Mouse (Mus musculus) midbrain, embryonic 12.5 days (tissue): ENCODE measurements at regions not wholly inside any gene's neighbourhood (a gene's known extent, or its start where the extent isn't known, plus 50 kb on each side); places are given as distances from the start of the nearest gene placed in this dataset.
A peak's percentile ranks its signal among the peaks of the same experiment; 100 is the strongest.

Experiments
- ATAC-seq: fragments of 200-750 bp; cut with Nextera tagmentation; 2 replicates; pipeline ENCODE4 v1.8.0; 2017; ENCODE audit warnings: low read depth, moderate TSS enrichment, moderate library complexity; ENCODE audit not compliant: low FRiP score
- H3K27ac ChIP-seq: fragments of 300-500 bp; sonication (generic); replicated peaks from 2 replicates; pipeline ENCODE4 v1.5.1; 2016; ENCODE audit warnings: mild to moderate bottlenecking
- H3K27me3 ChIP-seq: fragments of 300-500 bp; sonication (generic); 2 replicates; pipeline ENCODE4 v1.6.1; 2016; ENCODE audit warnings: mild to moderate bottlenecking
- H3K36me3 ChIP-seq: fragments of 300-500 bp; sonication (generic); 2 replicates; pipeline ENCODE4 v1.6.1; 2016
- H3K4me1 ChIP-seq: fragments of 300-500 bp; sonication (generic); 2 replicates; pipeline ENCODE4 v1.6.1; 2016
- H3K4me2 ChIP-seq: fragments of 300-500 bp; sonication (generic); replicated peaks from 2 replicates; pipeline ENCODE4 v1.6.1; 2016; ENCODE audit warnings: mild to moderate bottlenecking, moderate library complexity
- H3K4me3 ChIP-seq: fragments of 300-500 bp; sonication (generic); 2 replicates; pipeline ENCODE4 v1.5.1; 2016; ENCODE audit warnings: mild to moderate bottlenecking
- H3K9ac ChIP-seq: fragments of 300-500 bp; sonication (generic); replicated peaks from 2 replicates; pipeline ENCODE4 v1.6.1; 2016; ENCODE audit warnings: mild to moderate bottlenecking, moderate library complexity
- H3K9me3 ChIP-seq: fragments of 300-500 bp; sonication (generic); 2 replicates; pipeline ENCODE4 v1.6.1; 2016; ENCODE audit warnings: mild to moderate bottlenecking
- WGBS: fragments of 180-500 bp; shearing (Covaris S2); methylation state at CpG from one replicate; pipeline ENCODE4 v1.1.7; 2016; 5-methylcytosine and 5-hydroxymethylcytosine counted together

DNA sequence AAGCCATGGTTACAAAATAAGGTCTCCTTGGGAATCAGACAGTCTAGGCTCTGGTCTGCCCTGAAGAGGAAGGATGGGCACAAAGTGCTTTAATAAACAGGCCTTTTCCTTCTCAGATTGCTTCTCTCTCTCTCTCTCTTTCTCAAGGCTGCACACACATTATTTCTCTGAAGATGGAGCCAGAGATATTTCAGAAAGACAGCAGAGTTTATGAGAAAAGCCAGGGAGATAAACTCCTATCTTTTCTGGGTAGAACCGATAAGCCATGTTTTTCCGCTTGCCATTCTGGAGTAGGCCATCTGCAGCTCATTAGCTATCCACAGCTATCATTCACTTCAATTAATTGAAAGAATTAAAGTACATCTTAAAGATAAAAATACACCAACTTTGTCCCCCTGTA, 373.2 kb upstream of the Cobl start:
- Histone ChIP-seq H3K4me2 (no peak overlapping the region), H3K9me3 (no peaks in the 10 kb centered on the region), H3K4me1 (no peaks in the 10 kb centered on the region), H3K9ac (no peak overlapping the region), H3K36me3 (no peaks in the 10 kb centered on the region), H3K27ac (no peak overlapping the region), H3K27me3 (no peaks in the 10 kb centered on the region), H3K4me3 (no peak overlapping the region)
- 85% methylated on average over 2 of the region's 2 CpGs for whole genome bisulfite sequencing
- no peak for ATAC-seq

DNA sequence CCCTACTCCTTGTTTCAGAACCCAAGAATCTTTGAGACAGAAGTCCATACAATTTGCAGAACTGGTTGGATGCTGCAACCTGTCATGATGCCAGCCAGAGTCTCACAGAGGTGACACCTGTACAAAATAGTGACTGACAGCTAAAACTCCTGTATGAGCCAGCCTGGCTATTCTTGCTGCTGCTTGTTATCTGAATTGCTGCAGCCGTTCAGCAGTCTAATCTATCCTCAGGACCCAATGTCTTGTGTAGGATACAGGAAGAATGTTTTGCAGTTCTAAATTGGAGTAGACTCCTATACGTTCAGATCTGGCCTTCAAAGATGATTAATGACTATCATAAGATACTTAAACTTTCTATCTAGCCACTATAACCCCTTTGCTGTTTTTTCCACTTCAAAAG, 372.6 kb upstream of the Cobl start:
- Histone ChIP-seq H3K36me3 (no peaks in the 10 kb centered on the region), H3K4me1 (no peaks in the 10 kb centered on the region), H3K4me3 (no peak overlapping the region), H3K4me2 (no peak overlapping the region), H3K9me3 (no peaks in the 10 kb centered on the region), H3K27ac (no peak overlapping the region), H3K27me3 (no peaks in the 10 kb centered on the region), H3K9ac (no peak overlapping the region)
- ATAC-seq, result no peak
- 76% methylated on average over 2 of the region's 2 CpGs for WGBS

DNA sequence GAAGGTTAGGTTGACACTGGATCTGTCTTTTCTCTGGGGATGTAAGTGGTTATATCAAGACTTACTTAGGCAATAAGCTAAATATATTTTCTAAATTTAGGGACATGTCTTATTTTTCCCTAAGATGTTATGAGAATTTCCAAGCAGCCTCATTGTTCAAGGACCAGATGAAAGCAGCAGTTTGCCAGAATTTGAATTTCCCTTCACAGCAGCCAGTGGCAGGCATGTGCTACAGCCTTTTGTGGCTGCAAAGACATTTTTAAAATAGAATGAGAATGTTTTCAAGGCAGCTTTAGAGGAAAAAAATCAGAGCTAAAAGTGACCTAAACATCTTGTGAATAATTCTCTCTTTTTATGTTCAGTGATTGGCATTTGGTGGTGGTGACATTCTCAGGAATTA, 371.6 kb upstream of the Cobl start:
- Histone ChIP-seq H3K4me2 (no peak overlapping the region), H3K9ac (no peak overlapping the region), H3K27me3 (no peaks in the 10 kb centered on the region), H3K36me3 (no peaks in the 10 kb centered on the region), H3K4me1 (no peaks in the 10 kb centered on the region), H3K4me3 (no peak overlapping the region), H3K27ac (no peak overlapping the region), H3K9me3 (no peaks in the 10 kb centered on the region)
- ATAC-seq, result no peak

DNA sequence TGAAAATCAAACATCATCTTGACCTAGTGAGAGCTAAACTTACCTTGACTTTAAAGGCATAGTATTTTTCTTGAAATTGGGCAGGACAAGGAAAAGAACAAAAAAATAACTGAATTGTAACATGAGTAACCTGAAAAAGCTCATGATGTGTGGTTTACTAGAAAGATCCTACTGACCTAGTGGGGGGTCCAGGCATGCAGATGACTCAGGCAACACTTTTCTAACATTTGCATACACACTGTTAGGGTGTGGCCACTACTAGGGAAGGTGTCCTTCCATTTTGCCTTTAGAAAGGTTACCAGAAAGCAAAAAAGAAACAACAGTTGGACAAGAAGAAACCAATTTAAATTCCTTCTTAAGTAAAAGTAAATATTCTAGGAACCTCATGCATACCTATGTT, 347.3 kb upstream of the Cobl start:
- ATAC-seq, result no peak
- Histone ChIP-seq H3K36me3 (no peaks in the 10 kb centered on the region), H3K9me3 (no peaks in the 10 kb centered on the region), H3K9ac (no peak overlapping the region), H3K27me3 (no peaks in the 10 kb centered on the region), H3K4me2 (no peak overlapping the region), H3K27ac (no peak overlapping the region), H3K4me3 (no peak overlapping the region), H3K4me1 (0 out of 2 replicates have a peak, but pooled peaks cover 4% of the 10 kb centered on the region)

DNA sequence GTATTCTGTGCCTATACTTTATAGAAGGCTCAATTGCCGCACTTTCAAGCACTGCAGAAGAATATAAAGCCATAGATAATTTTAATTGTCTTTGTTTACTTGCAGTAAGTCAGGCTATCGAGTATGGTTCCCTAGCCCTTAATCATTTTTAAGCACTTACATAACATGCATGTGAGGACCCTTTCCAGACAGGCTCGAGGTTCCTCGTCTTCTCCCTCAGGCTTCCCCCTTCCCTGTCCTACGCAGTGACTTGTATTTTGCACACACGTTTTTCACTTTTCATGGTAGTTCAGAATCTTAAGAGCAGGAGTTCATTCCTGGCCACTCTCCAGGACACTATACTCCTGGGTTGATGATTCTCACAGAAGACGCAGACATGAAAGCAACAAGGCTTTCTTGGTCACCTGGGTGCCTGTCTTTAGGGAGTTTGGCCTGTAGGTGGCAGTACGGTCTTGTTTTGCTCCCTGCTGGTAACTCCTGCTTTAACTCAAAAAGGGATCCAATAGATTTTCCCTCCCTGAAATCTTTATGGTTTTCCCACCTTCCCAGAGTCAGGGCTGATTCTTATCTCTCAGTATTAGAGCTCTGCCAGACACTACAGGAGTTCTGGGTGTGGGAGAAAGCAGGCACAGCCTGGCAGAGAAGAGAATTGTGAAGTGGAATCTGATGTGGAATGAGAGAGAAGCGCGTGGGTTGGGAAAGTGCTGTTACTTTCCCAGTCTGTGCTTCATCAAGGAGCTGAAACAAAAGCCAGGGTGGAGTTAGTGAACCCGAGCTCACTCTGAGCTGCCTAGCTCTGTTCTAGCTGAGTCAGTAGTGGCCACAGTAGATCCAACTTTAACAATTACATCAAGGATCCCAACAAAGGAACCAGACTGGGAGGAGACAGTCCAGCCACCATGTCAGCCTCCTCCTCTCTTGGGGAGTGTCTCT, 346.5 kb upstream of the Cobl start:
- 49% methylated on average over 11 of the region's 11 CpGs for WGBS
- peak; percentile 82 for ATAC-seq
- H3K27me3 ChIP-seq, result no peaks in the 10 kb centered on the region
- H3K9me3 ChIP-seq, result no peaks in the 10 kb centered on the region
- H3K36me3 ChIP-seq, result no peaks in the 10 kb centered on the region
- H3K27ac ChIP-seq, result no peak overlapping the region
- no peak overlapping the region for H3K9ac ChIP-seq
- H3K4me2 ChIP-seq, result no peak overlapping the region
- H3K4me3 ChIP-seq, result no peak overlapping the region
- 0 out of 2 replicates have a peak, but pooled peaks cover 4% of the 10 kb centered on the region for H3K4me1 ChIP-seq
